Mouse (Mus musculus) forebrain, embryonic 12.5 days (tissue): ENCODE measurements around the gene Pipox. TPM values are rescaled to one million over a fixed set of nuclear protein-coding genes. Genes with fewer than 3 reads are reported as not detected.

Experiments
- ATAC-seq: fragments of 200-750 bp; cut with Nextera tagmentation; 2 replicates; pipeline ENCODE4 v1.8.0; 2017; ENCODE audit warnings: moderate TSS enrichment; ENCODE audit not compliant: low FRiP score
- H3K27ac ChIP-seq: fragments of 300-500 bp; sonication (generic); 2 replicates; pipeline ENCODE4 v1.5.1; 2016; ENCODE audit warnings: mild to moderate bottlenecking
- H3K27me3 ChIP-seq: fragments of 300-500 bp; sonication (generic); 2 replicates; pipeline ENCODE4 v1.6.1; 2016; ENCODE audit warnings: mild to moderate bottlenecking
- H3K36me3 ChIP-seq: fragments of 300-500 bp; sonication (generic); replicated peaks from 2 replicates; pipeline ENCODE4 v1.6.1; 2016; ENCODE audit warnings: mild to moderate bottlenecking
- H3K4me1 ChIP-seq: fragments of 300-500 bp; sonication (generic); 2 replicates; pipeline ENCODE4 v1.6.1; 2016
- H3K4me2 ChIP-seq: fragments of 300-500 bp; sonication (generic); 2 replicates; pipeline ENCODE4 v1.6.1; 2016; ENCODE audit warnings: mild to moderate bottlenecking, moderate library complexity
- H3K4me3 ChIP-seq: fragments of 300-500 bp; sonication (generic); replicated peaks from 2 replicates; pipeline ENCODE4 v1.5.1; 2016; ENCODE audit warnings: mild to moderate bottlenecking
- H3K9ac ChIP-seq: fragments of 300-500 bp; sonication (generic); 2 replicates; pipeline ENCODE4 v1.6.1; 2016; ENCODE audit warnings: mild to moderate bottlenecking
- H3K9me3 ChIP-seq: fragments of 300-500 bp; sonication (generic); 2 replicates; pipeline ENCODE4 v1.6.1; 2016
- WGBS: fragments of 180-500 bp; shearing (Covaris S2); methylation state at CpG from one replicate; pipeline ENCODE4 v1.1.7; 2016; 5-methylcytosine and 5-hydroxymethylcytosine counted together
- polyA plus RNA-seq: library from polyadenylated mRNA; unstranded; fragments of >200 nt; fragmentation: Nextera tagmentation; extraction: Ambion mirVana; gene quantifications from 2 replicates; pipeline ENCODE4 v1.2.1, GENCODE M21; 2016

The Pipox gene
- polyA plus RNA-seq, 1 experiment from 2014 or later = 14.5 TPM

- Histone ChIP-seq H3K9me3 (no peaks in the 10 kb centered on the region), H3K4me1 (peaks cover 67% of the 10 kb centered on the region), H3K9ac (no peak overlapping the region), H3K4me2 (no peak overlapping the region), H3K27ac (no peak overlapping the region), H3K36me3 (peaks cover 42% of the 10 kb centered on the region), H3K27me3 (peaks cover 20% of the 10 kb centered on the region), H3K4me3 (no peak overlapping the region)
- ATAC-seq = no peak
- 68% methylated on average over 3 of the region's 3 CpGs for WGBS
Measured at GRCm38 (mm10) chr11:77852195-77852594, 41.7 kb downstream of the Pipox start.

DNA sequence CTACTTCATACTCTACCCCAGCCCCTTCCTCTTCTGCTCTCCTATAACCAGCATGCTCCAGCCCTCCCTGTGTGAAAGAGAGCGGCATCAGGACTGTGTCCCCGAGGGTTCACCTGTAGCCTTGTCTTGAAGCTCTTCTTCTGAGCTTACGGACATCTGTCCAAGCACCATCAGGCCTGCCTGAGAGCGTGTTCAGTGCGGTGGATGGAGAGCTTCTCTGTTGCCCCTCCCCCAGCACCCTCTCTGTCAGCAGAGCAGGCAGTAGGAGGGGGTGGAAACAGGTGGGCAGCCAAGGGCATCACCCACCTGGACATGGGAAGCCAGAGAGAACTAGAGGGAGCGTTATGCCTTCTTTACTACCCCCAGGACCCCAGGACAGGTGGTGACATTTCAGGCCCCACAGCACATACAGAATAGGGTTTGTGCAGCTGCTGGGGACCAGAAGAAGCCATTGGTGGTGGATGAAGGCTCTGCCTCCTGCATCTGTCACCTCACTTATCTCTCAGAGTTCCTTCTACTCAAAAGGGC, 42.3 kb downstream of the Pipox start:
- Histone ChIP-seq H3K36me3 (peaks cover 49% of the 10 kb centered on the region), H3K4me1 (peaks cover 70% of the 10 kb centered on the region), H3K27ac (peak overlapping the region; percentile 89), H3K9me3 (no peaks in the 10 kb centered on the region), H3K4me3 (no peak overlapping the region), H3K27me3 (peaks cover 26% of the 10 kb centered on the region), H3K9ac (0 out of 2 replicates have a peak overlapping the region, but pooled peaks have one; percentile 38), H3K4me2 (no peak overlapping the region)
- ATAC-seq = 0 out of 2 replicates have a peak, but pooled peaks have one; percentile 7
- 75% methylated on average over 6 of the region's 6 CpGs for WGBS

- Histone ChIP-seq H3K36me3 (peaks cover 58% of the 10 kb centered on the region), H3K9ac (peak overlapping the region; percentile 39; the same call in 1 of the 2 replicates), H3K9me3 (no peaks in the 10 kb centered on the region), H3K27ac (peak overlapping the region; percentile 89), H3K27me3 (peaks cover 34% of the 10 kb centered on the region), H3K4me1 (peaks cover 68% of the 10 kb centered on the region), H3K4me3 (peak overlapping the region; percentile 10; the same call in 1 of the 2 replicates), H3K4me2 (peak overlapping the region; percentile 27; the same call in 1 of the 2 replicates)
- ATAC-seq = peak; percentile 79
- WGBS = 41% methylated on average over 24 of the region's 24 CpGs
Measured at GRCm38 (mm10) chr11:77850401-77851244, 43.3 kb downstream of the Pipox start.

- WGBS = 77% methylated on average over 7 of the region's 7 CpGs
- Histone ChIP-seq H3K4me1 (peaks cover 54% of the 10 kb centered on the region), H3K36me3 (peaks cover 59% of the 10 kb centered on the region), H3K4me2 (no peak overlapping the region), H3K27ac (no peak overlapping the region), H3K9ac (no peak overlapping the region), H3K9me3 (no peaks in the 10 kb centered on the region), H3K4me3 (no peak overlapping the region), H3K27me3 (peaks cover 30% of the 10 kb centered on the region)
- no peak for ATAC-seq
Measured at GRCm38 (mm10) chr11:77849151-77849550, 44.7 kb downstream of the Pipox start.

DNA sequence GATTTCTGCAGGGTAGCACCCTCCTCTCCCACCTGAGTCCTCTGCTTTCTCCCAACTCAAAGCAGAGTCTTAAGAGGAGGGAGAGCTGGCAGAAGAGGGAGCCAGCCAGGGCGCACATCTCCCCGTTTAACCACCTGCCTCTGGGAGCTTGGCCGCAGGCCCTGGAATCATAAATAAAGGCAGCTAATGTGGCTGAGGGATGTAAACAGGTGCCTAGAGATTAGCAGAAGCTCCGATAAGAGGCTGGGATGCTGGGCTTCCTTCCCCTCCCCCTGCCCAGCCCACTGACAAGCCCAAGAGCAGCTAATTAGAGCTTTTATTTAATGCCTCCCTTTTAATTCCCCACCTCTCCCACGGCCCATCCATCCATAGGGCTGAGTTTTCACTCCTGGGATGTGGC, 45.8 kb downstream of the Pipox start:
- H3K4me3 ChIP-seq = no peak overlapping the region
- H3K36me3 ChIP-seq = peaks cover 59% of the 10 kb centered on the region
- WGBS = 15% methylated on average over 5 of the region's 5 CpGs
- peak overlapping the region; percentile 76 for H3K27ac ChIP-seq
- H3K9me3 ChIP-seq = no peaks in the 10 kb centered on the region
- peaks cover 61% of the 10 kb centered on the region for H3K4me1 ChIP-seq
- 0 out of 2 replicates have a peak, but pooled peaks have one; percentile 18 for ATAC-seq
- H3K27me3 ChIP-seq = peaks cover 30% of the 10 kb centered on the region
- H3K4me2 ChIP-seq = no peak overlapping the region; the same call in 1 of the 2 replicates
- H3K9ac ChIP-seq = 0 out of 2 replicates have a peak overlapping the region, but pooled peaks have one; percentile 25

GRCm38 (mm10) chr11:77847599-77848128, 46.2 kb downstream of the Pipox start:
- Histone ChIP-seq H3K4me1 (peaks cover 61% of the 10 kb centered on the region), H3K9me3 (no peaks in the 10 kb centered on the region), H3K9ac (0 out of 2 replicates have a peak overlapping the region, but pooled peaks have one; percentile 25), H3K27ac (peak overlapping the region; percentile 76), H3K4me2 (no peak overlapping the region; the same call in 1 of the 2 replicates), H3K27me3 (peaks cover 34% of the 10 kb centered on the region), H3K4me3 (no peak overlapping the region), H3K36me3 (peaks cover 60% of the 10 kb centered on the region)
- 0 out of 2 replicates have a peak, but pooled peaks have one; percentile 4 for ATAC-seq
- 39% methylated on average over 9 of the region's 9 CpGs for WGBS

DNA sequence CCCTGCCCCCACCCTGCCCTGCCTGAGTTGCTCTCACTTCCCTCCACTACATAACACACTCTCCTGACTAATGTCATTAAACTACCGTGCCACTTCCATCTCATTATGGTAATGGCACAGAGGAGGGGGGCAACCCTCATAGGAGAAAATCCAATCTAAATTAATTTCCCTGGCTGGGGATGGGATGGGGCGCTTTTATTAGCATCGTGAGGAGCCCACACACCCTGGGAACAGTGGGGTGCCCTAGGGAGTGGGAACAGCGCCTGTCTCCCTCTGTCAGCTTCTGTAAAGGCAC, 50.0 kb downstream of the Pipox start:
- WGBS = 42% methylated on average over 4 of the region's 4 CpGs
- Histone ChIP-seq H3K9ac (no peak overlapping the region), H3K4me3 (no peak overlapping the region), H3K27me3 (peaks cover 41% of the 10 kb centered on the region), H3K36me3 (peaks cover 74% of the 10 kb centered on the region), H3K4me1 (peaks cover 27% of the 10 kb centered on the region), H3K27ac (peak overlapping the region; percentile 42; the same call in 1 of the 2 replicates), H3K4me2 (no peak overlapping the region), H3K9me3 (no peaks in the 10 kb centered on the region)
- ATAC-seq = 0 out of 2 replicates have a peak, but pooled peaks have one; percentile 23

GRCm38 (mm10) chr11:77843068-77843905, 50.6 kb downstream of the Pipox start:
- Histone ChIP-seq H3K4me2 (no peak overlapping the region), H3K36me3 (peaks cover 74% of the 10 kb centered on the region), H3K4me1 (peaks cover 21% of the 10 kb centered on the region), H3K9me3 (no peaks in the 10 kb centered on the region), H3K4me3 (no peak overlapping the region), H3K27ac (0 out of 2 replicates have a peak overlapping the region, but pooled peaks have one; percentile 8), H3K9ac (no peak overlapping the region), H3K27me3 (peaks cover 41% of the 10 kb centered on the region)
- WGBS = 91% methylated on average over 21 of the region's 21 CpGs
- ATAC-seq = no peak

DNA sequence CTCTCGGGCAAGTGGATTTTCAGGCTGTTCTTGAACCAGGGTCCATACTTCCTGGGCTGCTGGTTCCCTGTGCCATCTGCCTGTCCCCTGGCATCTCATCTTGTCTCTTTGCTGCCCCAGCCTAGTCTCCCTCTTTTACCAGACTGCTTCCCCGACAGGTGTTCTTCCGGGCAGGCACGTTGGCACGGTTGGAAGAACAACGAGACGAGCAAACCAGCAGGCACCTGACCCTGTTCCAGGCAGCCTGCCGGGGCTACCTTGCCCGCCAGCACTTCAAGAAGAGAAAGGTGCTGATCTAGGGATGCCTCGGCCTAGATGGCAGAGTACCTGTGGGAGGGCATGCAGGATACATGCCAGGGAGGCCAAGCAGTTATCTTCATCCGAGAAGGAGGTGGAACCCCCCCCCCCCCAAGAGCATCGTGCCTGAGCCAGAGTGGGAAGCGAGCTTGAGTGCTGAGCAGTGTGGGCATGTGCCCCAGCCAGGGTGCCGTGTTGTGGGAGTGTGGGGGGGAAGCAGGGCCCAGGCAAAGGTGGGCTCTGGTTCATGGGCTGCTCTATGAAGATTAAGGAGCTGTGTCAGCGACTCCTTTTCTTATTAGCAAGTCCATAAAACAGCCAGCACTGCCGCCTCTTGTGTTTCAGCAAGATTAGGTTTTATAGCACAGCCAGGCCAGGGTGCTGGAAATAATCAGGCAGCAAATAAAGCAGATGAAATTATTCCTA, 53.2 kb downstream of the Pipox start:
- H3K27ac ChIP-seq = no peak overlapping the region
- no peak overlapping the region for H3K9ac ChIP-seq
- H3K4me1 ChIP-seq = peaks cover 22% of the 10 kb centered on the region
- no peak overlapping the region for H3K4me2 ChIP-seq
- H3K36me3 ChIP-seq = peaks cover 74% of the 10 kb centered on the region
- H3K9me3 ChIP-seq = no peaks in the 10 kb centered on the region
- 88% methylated on average over 16 of the region's 16 CpGs for WGBS
- ATAC-seq = no peak
- no peak overlapping the region for H3K4me3 ChIP-seq
- peaks cover 24% of the 10 kb centered on the region for H3K27me3 ChIP-seq

DNA sequence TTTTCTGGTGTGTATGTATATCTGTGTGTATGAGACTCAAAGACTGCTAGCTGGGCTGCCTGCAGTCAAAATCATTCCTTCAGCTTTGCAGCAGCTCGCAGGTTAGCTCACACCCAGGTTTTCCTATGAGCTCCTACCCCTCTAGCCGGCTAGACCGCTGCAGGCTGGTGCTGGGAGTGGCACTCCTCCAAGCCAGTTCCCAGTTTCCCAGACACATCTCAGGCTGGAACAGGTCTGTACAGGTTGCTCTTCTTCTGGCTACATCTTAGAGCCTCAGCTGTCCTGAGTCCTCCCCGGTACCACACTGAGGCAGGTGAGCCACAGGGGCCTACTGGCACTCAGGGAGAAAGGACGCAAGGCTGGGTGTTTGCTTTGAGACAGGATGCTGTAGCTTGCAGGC, 56.0 kb downstream of the Pipox start:
- no peaks in the 10 kb centered on the region for H3K9me3 ChIP-seq
- ATAC-seq = no peak
- H3K4me2 ChIP-seq = no peak overlapping the region
- 81% methylated on average over 5 of the region's 5 CpGs for WGBS
- H3K36me3 ChIP-seq = peaks cover 61% of the 10 kb centered on the region
- peaks cover 15% of the 10 kb centered on the region for H3K4me1 ChIP-seq
- H3K27ac ChIP-seq = 0 out of 2 replicates have a peak overlapping the region, but pooled peaks have one; percentile 38
- no peak overlapping the region; the same call in 1 of the 2 replicates for H3K9ac ChIP-seq
- H3K27me3 ChIP-seq = peaks cover 26% of the 10 kb centered on the region
- H3K4me3 ChIP-seq = no peak overlapping the region

DNA sequence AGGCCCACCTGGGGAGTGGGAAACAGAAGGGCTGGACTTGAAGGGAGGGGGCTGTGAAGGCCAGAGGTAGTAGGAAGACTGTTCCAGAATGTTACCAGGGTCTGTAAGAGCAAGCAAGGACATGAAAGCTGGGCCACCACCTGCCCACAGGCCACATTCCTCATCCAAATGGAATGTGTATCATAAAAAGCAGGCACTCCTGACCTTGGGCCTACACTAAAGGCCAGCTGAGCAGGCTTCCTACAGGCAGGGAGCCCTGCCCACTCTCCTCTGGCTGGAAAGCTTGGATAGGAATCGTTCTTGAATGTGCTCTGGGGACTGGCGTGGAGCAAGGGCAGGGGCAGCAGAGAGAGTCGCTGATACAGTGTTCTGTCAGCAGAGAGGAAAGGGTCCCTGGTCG, 57.1 kb downstream of the Pipox start:
- no peak overlapping the region for H3K4me2 ChIP-seq
- no peak overlapping the region for H3K4me3 ChIP-seq
- no peak overlapping the region for H3K9ac ChIP-seq
- WGBS = 55% methylated on average over 4 of the region's 4 CpGs
- H3K27me3 ChIP-seq = peaks cover 19% of the 10 kb centered on the region; the same call in 1 of the 2 replicates
- H3K9me3 ChIP-seq = no peaks in the 10 kb centered on the region
- no peak overlapping the region for H3K27ac ChIP-seq
- no peak for ATAC-seq
- peaks cover 59% of the 10 kb centered on the region for H3K36me3 ChIP-seq
- peaks cover 15% of the 10 kb centered on the region for H3K4me1 ChIP-seq
